Mouse (Mus musculus): ENCODE results near the gene Snx22. TPM values are rescaled to one million over a fixed set of nuclear protein-coding genes. Genes with fewer than 3 reads are reported as not detected.

The Snx22 gene
- polyA plus RNA-seq, 1 experiment from 2014 or later: 5.2 TPM

DNA sequence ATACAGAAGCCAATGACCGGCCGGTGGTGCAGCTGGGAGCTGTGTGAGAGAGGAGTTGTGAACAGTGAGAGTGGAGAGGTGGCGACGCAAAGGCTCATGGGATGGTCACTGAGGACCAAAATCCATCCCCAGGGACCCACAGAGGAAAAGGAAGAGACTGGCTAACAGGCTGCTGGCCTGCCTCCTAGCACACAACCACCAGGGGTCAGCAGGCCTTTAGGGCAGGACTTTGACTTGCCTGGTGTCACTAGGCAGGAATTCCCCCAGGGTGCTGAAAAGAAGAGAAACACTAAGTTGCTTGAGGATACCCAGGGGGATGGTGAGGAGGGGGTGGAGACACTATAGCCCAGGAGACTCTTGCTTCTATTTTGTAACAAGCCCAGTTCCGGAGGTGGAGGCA, 2.0 kb downstream of the Snx22 start:
- H3K4me3 ChIP-seq: no peak overlapping the region
- H3K27me3 ChIP-seq: 0 out of 2 replicates have a peak, but pooled peaks cover 13% of the 10 kb centered on the region
- H3K36me3 ChIP-seq: peaks cover 44% of the 10 kb centered on the region
- no peak overlapping the region for H3K4me2 ChIP-seq (replicated peaks)
- H3K9me3 ChIP-seq: no peaks in the 10 kb centered on the region
- H3K9ac ChIP-seq (replicated peaks): no peak overlapping the region
- no peak overlapping the region for H3K27ac ChIP-seq (replicated peaks)
- 29% methylated on average over 5 of the region's 5 CpGs for WGBS
- ATAC-seq (replicated peaks): no peak
- H3K4me1 ChIP-seq: peaks cover 17% of the 10 kb centered on the region

GRCm38 (mm10) chr9:66066791-66067190, 2.7 kb downstream of the Snx22 start:
- 0 out of 2 replicates have a peak, but pooled peaks cover 13% of the 10 kb centered on the region for H3K27me3 ChIP-seq
- ATAC-seq (replicated peaks): no peak

GRCm38 (mm10) chr9:66064316-66064715, 5.2 kb downstream of the Snx22 start:
- no peak for ATAC-seq (replicated peaks)
- Histone ChIP-seq H3K4me2 (replicated peaks) (no peak overlapping the region), H3K27me3 (0 out of 2 replicates have a peak, but pooled peaks cover 13% of the 10 kb centered on the region), H3K27ac (replicated peaks) (no peak overlapping the region), H3K4me1 (peaks cover 39% of the 10 kb centered on the region), H3K4me3 (no peak overlapping the region), H3K36me3 (peaks cover 47% of the 10 kb centered on the region), H3K9me3 (no peaks in the 10 kb centered on the region), H3K9ac (replicated peaks) (no peak overlapping the region)
- 94% methylated on average over 11 of the region's 11 CpGs for WGBS

More at GRCm38 (mm10) chr9:66066791-66067190, 2.7 kb downstream of the Snx22 start:
- Histone ChIP-seq H3K4me3 (no peak overlapping the region), H3K4me2 (replicated peaks) (no peak overlapping the region), H3K9ac (replicated peaks) (no peak overlapping the region), H3K36me3 (peaks cover 47% of the 10 kb centered on the region), H3K4me1 (peaks cover 25% of the 10 kb centered on the region), H3K9me3 (no peaks in the 10 kb centered on the region), H3K27ac (replicated peaks) (no peak overlapping the region)
- 96% methylated on average over 3 of the region's 3 CpGs for WGBS

- H3K4me2 ChIP-seq (replicated peaks): no peak overlapping the region
- H3K27ac ChIP-seq (replicated peaks): no peak overlapping the region
- H3K9ac ChIP-seq (replicated peaks): no peak overlapping the region
- no peak for ATAC-seq (replicated peaks)
- H3K27me3 ChIP-seq: 0 out of 2 replicates have a peak, but pooled peaks cover 8% of the 10 kb centered on the region
- H3K4me1 ChIP-seq: peaks cover 36% of the 10 kb centered on the region
- no peaks in the 10 kb centered on the region for H3K9me3 ChIP-seq
- peaks cover 47% of the 10 kb centered on the region for H3K36me3 ChIP-seq
- 93% methylated on average over 3 of the region's 3 CpGs for WGBS
- no peak overlapping the region for H3K4me3 ChIP-seq
Measured at GRCm38 (mm10) chr9:66063446-66063845, 6.1 kb downstream of the Snx22 start.

DNA sequence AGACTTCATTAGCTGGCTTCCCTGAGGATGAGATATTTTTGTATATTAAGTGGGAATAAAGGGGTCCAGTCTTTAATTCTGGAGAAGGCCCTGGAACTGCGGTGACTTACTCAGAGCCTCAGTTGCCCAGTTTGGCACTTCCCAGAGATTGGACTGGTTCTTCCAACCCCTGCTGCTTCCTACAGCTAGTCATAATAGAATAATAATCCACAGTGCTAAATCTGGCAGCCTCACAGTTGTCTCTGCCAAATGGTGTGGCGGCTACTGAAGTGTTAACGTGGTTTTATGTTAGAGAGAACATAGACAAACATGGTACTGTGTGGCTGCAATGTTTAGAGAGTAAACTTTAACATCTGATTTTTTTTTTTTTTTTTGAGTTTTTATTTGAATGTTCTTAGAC, 7.9 kb downstream of the Snx22 start:
- H3K36me3 ChIP-seq: peaks cover 40% of the 10 kb centered on the region
- no peaks in the 10 kb centered on the region for H3K27me3 ChIP-seq
- peak overlapping the region; percentile 98; the same call in 1 of the 2 replicates for H3K4me3 ChIP-seq
- peak overlapping the region; percentile 89 for H3K27ac ChIP-seq (replicated peaks)
- peak overlapping the region; percentile 77 for H3K4me2 ChIP-seq (replicated peaks)
- 0 out of 2 replicates have a peak overlapping the region, but pooled peaks have one; percentile 96 for H3K9ac ChIP-seq (replicated peaks)
- ATAC-seq (replicated peaks): no peak
- peaks cover 34% of the 10 kb centered on the region for H3K4me1 ChIP-seq
- WGBS: 61% methylated on average over 3 of the region's 3 CpGs
- H3K9me3 ChIP-seq: no peaks in the 10 kb centered on the region

DNA sequence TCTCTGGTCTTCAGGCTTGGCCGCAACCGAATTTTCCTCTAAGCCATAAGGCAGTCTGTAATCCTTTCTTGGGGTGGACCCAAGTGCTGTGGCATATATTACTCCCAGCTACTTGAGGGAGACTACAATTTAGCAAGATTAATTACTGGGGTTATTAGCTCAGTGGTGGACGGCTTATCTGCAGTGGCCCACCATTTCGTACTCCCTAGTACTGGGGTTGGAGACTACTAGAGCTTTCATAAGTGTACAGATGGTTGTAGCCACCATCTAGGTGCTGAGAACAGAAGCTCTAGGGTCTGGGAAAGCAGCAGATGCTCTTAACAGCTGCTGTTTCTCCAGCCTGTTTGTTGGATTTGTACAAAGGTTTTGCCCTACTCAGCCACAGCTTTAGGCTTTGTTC, 8.5 kb downstream of the Snx22 start:
- WGBS: 20% methylated on average over 4 of the region's 4 CpGs
- peaks cover 34% of the 10 kb centered on the region for H3K4me1 ChIP-seq
- no peaks in the 10 kb centered on the region for H3K9me3 ChIP-seq
- peak overlapping the region; percentile 98 for H3K4me3 ChIP-seq
- H3K4me2 ChIP-seq (replicated peaks): peak overlapping the region; percentile 77
- H3K27ac ChIP-seq (replicated peaks): peak overlapping the region; percentile 89
- H3K36me3 ChIP-seq: peaks cover 34% of the 10 kb centered on the region
- no peaks in the 10 kb centered on the region for H3K27me3 ChIP-seq
- H3K9ac ChIP-seq (replicated peaks): peak overlapping the region; percentile 96
- ATAC-seq (replicated peaks): no peak

- H3K9ac ChIP-seq (replicated peaks): peak overlapping the region; percentile 96
Measured at GRCm38 (mm10) chr9:66060308-66060647, 9.2 kb downstream of the Snx22 start.

DNA sequence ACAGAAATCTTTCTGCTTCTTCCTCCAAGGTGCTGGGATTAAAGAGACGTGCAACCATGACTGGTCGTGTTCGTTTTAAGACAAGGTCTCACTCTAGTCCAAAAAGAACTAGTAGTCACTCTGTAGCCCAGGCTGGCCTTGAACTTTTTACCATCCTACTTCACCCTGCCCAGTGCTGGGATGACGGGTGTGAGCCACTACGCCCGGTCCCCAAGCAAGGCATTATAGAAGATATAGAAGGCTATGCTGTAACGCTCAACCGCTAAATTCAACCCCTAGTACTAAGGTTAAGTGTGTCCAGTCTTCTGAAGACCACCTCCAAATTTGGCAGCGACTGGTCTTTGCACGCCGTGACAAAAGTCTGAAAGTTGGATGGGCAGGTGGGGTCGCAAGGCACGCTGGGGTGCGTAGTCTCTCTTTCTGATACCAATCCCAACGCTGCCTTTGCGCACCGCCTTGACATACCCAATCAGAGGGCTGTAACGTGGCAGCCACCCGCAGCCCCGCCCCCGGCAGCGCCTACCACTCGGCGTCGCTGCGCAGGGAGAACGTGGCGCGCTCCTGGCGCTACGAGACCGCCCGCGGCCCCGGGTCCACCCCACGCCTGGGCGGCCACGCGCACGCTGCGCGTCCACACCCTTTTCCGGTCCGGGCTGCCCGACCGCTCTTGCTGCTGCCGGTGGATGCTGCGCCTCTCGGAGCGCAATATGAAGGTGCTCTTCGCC, 9.8 kb downstream of the Snx22 start, which contains the start of gene Ppib:
Gene Ppib, plus strand, starts transcription at position 640 of the 725 bp plus-strand sequence.
- Histone ChIP-seq H3K9me3 (no peaks in the 10 kb centered on the region), H3K36me3 (peaks cover 23% of the 10 kb centered on the region), H3K27me3 (no peaks in the 10 kb centered on the region), H3K4me1 (peaks cover 34% of the 10 kb centered on the region), H3K27ac (replicated peaks) (peak within 1 kb of the TSS; percentile 89), H3K9ac (replicated peaks) (peak within 1 kb of the TSS; percentile 96), H3K4me3 (peak within 1 kb of the TSS; percentile 98), H3K4me2 (replicated peaks) (peak within 1 kb of the TSS; percentile 77)
- peak; percentile 99 for ATAC-seq (replicated peaks)
- under 1% methylated on average over 50 of the region's 51 CpGs for WGBS

More at GRCm38 (mm10) chr9:66060308-66060647, 9.2 kb downstream of the Snx22 start:
- Histone ChIP-seq H3K4me2 (replicated peaks) (peak overlapping the region; percentile 77), H3K36me3 (peaks cover 27% of the 10 kb centered on the region), H3K4me1 (peaks cover 34% of the 10 kb centered on the region), H3K27me3 (no peaks in the 10 kb centered on the region), H3K4me3 (peak overlapping the region; percentile 98), H3K27ac (replicated peaks) (peak overlapping the region; percentile 89), H3K9me3 (no peaks in the 10 kb centered on the region)
- WGBS: 0% methylated on average over 20 of the region's 20 CpGs
- ATAC-seq (replicated peaks): peak; percentile 64

DNA sequence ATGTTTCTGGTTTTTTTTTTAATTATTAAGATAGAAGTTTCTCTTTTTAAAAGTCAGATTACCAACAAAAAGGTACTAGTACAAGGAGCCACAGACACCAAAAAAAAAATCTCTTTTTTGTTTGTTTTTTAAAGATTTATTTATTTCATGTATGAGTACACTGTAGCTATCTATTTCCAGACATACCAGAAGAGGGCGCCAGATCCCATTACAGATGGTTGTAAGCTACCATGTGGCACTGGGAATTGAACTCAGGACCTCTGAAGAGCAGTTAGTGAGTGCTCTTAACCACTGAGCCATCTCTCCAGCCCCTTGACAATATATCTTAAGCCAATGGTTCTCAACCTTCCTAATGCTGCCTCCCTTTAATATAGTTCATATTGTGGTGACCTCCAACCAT, 15.9 kb downstream of the Snx22 start:
- no peaks in the 10 kb centered on the region; the same call in 1 of the 2 replicates for H3K9me3 ChIP-seq
- no peaks in the 10 kb centered on the region for H3K36me3 ChIP-seq
- no peaks in the 10 kb centered on the region for H3K27me3 ChIP-seq
- WGBS: 45% methylated on average over 1 of the region's 1 CpGs
- no peak overlapping the region for H3K4me3 ChIP-seq
- H3K27ac ChIP-seq (replicated peaks): no peak overlapping the region
- no peak for ATAC-seq (replicated peaks)
- H3K9ac ChIP-seq (replicated peaks): no peak overlapping the region
- H3K4me1 ChIP-seq: no peaks in the 10 kb centered on the region
- no peak overlapping the region for H3K4me2 ChIP-seq (replicated peaks)

- no peak overlapping the region for H3K27ac ChIP-seq (replicated peaks)
- no peak overlapping the region for H3K9ac ChIP-seq (replicated peaks)
- no peaks in the 10 kb centered on the region for H3K4me1 ChIP-seq
- WGBS: 94% methylated on average over 1 of the region's 1 CpGs
- no peak overlapping the region for H3K4me3 ChIP-seq
- H3K27me3 ChIP-seq: no peaks in the 10 kb centered on the region
- no peak overlapping the region for H3K4me2 ChIP-seq (replicated peaks)
- H3K9me3 ChIP-seq: no peaks in the 10 kb centered on the region; the same call in 1 of the 2 replicates
- H3K36me3 ChIP-seq: no peaks in the 10 kb centered on the region
- ATAC-seq (replicated peaks): no peak
Measured at GRCm38 (mm10) chr9:66052731-66053130, 16.8 kb downstream of the Snx22 start.

DNA sequence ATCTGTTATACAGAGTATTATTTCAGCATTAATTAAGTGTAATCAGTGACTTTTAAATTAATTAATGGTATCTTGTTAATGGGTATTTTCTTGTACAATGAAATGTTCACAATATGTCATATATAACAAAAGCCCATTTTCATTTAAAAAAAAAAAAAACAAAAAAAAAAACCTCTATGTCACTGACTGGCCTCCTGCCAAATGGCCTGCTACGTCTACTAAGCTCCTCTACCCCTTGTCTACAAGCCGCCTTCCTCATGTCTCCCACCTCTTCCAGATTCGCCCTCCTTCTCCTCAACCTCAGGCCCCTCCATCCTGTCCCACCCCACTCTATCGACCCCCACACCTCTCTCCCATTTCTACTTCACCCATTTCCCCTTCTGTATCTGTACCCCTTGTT, 18.0 kb downstream of the Snx22 start:
- no peaks in the 10 kb centered on the region; the same call in 1 of the 2 replicates for H3K9me3 ChIP-seq
- H3K4me2 ChIP-seq (replicated peaks): no peak overlapping the region
- H3K36me3 ChIP-seq: no peaks in the 10 kb centered on the region
- H3K27ac ChIP-seq (replicated peaks): no peak overlapping the region
- WGBS: 61% methylated on average over 4 of the region's 4 CpGs
- no peaks in the 10 kb centered on the region for H3K27me3 ChIP-seq
- H3K4me3 ChIP-seq: no peak overlapping the region
- H3K9ac ChIP-seq (replicated peaks): no peak overlapping the region
- H3K4me1 ChIP-seq: no peaks in the 10 kb centered on the region
- no peak for ATAC-seq (replicated peaks)

DNA sequence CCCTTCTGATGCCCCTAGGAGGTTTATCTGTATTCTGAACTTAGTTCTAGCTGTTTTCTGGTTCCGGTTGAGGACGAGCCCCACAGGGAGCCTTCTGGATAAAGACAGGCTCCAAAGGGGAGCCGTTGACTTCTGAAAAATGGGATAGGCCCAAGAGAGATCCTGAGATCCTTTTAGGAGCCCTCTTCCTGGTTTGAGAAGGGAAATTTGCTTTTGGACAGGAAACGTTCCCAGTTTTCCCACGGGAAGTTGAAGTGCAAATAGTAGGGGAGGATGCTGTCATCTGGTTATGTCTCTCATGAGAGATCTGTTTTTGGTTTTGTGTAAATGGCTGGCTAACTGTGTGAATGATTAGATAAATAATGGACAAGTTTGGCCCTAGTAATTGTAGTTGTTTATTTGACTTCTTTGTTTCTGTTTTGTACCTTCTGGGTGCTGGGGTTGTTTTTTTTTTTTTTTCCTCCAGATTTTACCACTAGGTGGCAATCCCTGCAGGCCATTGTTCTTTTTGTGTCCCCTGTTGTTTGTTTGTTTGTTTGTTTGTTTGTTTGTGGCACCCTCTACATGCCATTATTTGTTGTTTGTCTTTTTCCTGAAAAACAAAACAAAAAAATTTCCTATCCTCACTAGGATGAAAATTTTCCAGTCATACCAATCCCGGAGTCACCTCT, 19.5 kb downstream of the Snx22 start:
- Histone ChIP-seq H3K4me3 (no peak overlapping the region), H3K27ac (replicated peaks) (no peak overlapping the region), H3K9ac (replicated peaks) (no peak overlapping the region), H3K27me3 (no peaks in the 10 kb centered on the region), H3K4me1 (no peaks in the 10 kb centered on the region), H3K9me3 (no peaks in the 10 kb centered on the region; the same call in 1 of the 2 replicates), H3K4me2 (replicated peaks) (no peak overlapping the region), H3K36me3 (no peaks in the 10 kb centered on the region)
- 76% methylated on average over 6 of the region's 6 CpGs for WGBS
- no peak for ATAC-seq (replicated peaks)
